Mouse (Mus musculus) lung, postnatal 4 days (tissue): ENCODE measurements around the gene Npnt.

Experiments used
- DNase-seq, 2 experiments: peaks; one replicate each; pipeline ENCODE4 v3.0.0; 2021

Npnt gene

DNA sequence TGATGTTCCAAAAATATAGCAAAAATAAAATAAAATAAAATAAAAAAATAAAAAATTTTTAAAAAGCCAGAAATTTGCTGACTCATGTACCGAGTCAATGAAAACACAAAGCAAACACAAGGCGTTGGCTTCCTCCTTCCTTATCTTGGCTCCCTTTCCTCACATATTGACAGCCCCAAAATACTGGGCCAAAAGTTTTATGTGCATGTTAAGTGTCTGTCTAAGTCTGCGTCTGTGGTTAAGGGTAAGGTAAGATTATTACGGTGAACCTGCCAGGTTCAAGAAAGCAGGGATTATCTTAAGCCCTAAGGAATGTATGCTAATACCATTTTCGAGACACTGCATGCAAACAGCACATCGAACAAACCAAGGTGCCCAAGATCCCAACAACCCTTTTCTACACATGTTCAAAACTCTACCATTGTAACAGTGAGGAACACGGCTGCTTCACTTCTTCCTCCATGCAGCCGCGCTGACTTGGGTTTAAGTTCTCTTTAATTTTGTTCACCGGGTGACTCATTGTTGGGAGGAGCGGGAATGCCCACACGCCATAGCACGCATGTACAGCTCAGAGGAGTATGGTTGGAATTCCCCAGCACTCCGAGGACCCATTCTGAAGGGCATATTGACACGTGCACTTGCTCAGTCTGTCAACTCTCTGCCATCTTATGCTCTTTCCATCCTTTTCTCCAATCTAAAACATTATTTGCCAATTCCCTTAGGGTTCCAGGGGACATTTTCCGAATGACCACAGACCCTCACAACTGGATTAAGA lies 62.8 kb downstream of the Npnt start:
- DNase-seq = no peak

DNA sequence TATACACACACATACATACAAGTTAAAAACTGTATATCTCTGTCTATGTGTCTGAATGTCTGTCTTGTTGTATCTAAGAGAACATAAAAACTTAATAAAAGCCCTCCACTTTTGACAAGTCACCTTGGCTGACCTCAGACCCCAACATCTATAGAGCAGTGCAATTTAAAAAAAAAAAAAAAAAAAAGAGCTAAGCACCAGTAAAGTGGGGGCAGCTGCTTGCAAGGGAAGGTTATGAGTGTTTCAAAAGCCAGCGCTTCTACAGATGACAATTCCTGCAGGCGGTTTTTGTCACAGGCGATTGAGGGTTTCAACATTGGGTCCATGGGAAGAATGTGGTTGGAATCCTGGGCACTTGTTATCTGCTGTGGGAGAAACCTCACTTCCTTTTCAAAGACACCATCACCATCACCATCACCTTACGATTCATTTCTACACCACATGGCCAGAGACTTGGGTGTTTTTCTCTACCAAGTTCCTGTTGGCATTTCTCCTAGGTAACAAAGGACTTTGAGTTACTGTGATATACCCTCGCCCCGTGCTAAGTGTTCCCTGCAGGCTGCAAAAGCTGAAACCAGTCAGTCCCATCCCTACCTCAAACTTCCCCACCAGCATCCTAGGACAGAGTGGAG lies 63.6 kb downstream of the Npnt start:
- no peak for DNase-seq

DNA sequence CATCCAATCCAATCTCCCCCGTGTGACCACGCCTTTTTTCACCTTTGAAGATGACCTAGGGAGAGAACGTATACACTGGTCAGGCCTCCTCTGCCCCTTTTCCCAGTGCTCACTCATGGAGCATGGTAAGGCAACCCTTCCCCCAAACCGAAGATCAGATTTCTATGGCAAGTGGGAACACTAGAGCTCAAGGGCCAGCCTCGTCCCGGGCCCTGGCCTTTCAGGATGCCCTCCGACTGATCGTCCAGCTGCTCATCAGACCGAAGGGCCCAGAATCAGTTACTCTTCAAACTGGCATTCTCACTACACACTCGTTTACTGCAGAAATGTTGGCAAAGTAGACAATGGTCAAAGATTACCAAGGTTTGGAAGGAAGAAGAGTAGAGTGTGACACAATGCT lies 65.6 kb downstream of the Npnt start:
- no peak for DNase-seq

DNA sequence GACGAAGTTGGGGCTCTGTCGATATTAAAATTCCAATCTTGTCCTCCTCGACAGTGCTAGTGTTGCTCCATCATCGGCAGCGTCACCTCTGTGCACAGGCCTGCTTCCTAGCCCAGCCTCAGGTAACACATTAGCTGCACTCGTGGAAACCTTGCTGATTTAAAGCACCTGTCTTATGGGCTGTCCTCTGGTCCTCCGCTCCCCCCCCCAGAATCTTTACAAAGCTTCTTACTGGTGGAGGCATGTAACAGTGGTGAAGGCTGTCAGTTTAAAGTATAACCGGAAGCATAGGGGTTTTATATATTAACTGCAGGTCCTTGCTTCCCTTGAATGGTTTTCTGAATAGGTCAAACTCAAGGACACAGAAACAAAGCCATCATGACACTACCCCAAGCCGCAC lies 66.8 kb downstream of the Npnt start:
- no peak for DNase-seq

DNA sequence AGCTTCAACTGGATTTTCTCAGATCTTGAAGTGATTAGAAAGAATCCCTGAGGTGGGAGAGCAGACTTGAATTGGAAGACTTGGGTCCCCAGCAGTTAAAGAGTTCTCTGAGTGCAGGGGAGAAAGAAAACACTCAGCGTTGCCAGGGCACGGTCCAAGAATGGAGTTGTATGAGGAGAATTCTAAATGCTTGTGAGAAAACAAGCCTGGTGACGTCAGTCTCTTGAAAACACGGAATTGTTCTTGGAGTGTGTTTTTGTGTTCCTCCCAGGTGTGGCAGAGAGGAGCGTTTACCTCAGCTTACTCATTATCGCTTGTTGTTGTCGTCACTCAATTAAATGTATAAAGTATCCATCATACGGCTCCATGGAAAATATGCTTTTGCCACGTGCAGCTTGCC lies 69.3 kb downstream of the Npnt start:
- peak in 1 of 2 experiments; percentile 41 for DNase-seq

DNA sequence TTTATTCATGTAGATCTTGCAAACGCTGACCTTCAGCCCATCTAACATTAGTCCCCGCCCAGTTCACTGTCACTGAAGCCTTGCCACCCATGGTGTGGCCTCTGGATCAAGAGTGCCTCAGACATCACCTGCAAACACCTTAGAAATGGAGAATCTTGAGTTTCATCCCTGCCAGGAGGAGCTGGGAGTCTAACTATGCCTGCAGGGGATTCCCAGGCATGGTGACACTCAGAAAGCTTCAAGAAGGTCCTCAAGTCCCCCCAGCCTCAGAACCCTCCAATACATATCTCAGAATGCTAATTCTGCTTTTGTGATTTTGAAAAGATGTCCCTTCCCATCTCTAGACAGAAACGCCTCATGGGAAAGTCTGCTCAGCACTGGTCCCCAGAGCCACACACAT lies 69.7 kb downstream of the Npnt start:
- DNase-seq = no peak

DNA sequence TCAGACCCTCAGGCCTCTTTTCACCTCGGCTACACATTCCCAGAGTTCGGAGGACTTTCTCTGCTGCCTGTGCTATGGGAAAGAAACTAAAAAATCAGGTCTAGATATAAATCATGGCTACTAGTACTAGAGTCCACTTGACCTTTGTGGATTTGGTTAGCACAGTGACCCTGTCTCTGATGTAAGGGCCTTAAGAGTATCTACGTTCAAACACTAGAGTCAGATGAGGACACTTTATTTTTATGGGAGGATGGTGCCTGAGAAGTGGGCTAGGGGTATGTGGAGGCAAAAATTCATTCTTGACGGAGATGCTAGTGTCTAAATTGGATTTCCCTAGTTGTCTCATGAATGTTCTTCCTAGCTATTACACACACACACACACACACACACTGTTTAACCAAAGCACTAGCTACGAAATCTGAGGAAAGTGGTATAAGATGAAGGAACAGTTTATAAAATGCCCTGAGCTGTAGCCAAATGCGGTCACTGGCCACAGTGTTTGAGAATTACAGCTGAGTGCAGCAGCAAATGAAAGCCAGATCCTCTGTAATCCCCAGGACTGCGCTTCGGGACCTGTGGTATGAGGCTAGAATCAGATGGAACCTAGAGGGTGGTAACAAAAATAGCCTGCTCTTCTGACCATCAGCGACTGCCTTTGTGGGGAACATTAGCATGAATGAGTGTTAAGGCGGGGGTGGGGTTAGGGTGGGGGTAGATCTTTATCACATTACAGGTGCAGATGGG lies 73.0 kb downstream of the Npnt start:
- DNase-seq = no peak

DNA sequence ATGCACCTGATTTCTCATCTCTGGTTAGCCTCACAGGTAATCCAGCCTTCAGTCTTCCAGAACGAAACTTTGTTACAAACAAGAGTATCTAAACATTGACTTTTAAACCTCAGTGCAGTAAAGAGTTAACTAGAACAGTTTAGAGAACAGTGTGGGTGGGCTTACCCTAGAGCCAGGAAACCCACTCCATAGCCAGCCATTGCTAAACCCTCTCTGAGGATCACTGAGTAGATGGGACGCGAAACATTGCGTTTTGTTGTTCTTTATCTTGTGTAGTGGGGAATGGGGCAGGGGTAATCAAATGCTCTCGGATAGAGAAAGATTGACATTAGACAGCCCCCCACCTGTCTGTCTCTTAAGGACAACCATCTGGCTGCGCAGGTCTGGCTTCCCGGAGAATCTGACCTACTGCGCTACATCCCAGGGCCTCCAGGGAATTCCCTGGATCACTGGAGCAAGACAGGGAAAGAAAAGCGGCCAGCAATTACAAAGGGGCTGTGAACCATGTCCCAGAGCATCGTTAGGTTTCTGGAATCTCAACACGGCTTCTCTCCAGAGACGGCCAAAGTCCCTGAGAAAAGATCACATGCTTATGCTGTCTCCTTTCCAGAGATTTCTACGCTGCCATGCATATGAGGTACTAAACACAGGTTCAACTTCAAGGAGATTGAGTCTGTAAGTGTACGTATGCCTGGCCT lies 73.9 kb downstream of the Npnt start:
- no peak for DNase-seq

DNA sequence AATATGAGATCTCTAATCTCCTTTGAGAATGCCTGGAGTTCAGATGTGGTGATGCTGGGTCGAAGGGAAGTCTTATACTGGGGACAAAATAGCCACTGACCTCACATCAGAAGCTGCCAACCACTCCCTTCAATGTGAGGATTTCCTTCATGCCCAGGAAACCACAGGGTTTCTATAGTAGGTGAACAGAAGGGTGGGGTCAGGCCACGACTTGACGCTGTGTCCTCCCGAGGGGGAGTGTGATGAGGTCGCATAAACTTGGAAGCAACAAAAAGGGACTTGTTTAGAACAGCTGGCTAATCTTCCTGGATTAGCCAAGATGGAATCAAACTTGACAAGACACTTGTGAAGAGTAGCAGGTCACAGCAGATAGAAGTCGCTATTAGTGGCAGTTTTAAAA lies 76.8 kb downstream of the Npnt start:
- peak; percentile 33 to 51 for DNase-seq

DNA sequence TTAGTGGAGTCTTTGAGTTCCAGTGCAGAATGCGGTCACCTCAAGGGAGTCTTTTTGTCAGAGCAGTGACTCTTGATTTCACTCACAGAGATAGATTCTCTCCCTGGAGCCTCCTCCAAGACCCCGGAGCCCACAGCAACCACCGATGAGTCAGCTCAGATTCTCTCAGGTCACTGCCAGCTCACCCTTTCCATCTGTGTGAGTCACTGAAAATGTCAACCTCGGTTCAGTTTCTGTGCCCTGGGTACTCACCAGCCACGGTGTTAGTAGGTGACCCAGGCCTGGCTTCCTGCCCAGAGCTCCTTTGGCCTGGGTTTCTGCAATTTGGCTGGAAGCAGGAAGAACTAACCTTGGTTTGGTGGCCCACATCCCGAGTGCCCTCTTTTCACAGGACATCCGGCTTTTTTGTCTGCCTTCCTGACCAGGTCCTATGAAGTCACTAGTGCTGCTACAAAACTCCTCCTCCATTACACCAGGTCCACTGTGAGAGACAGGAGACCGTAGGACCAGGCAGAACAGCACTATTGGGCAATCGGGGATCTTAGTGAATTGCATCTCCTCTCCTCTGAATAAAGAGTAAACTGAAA lies 78.7 kb downstream of the Npnt start:
- DNase-seq = peak; percentile 70 to 79

DNA sequence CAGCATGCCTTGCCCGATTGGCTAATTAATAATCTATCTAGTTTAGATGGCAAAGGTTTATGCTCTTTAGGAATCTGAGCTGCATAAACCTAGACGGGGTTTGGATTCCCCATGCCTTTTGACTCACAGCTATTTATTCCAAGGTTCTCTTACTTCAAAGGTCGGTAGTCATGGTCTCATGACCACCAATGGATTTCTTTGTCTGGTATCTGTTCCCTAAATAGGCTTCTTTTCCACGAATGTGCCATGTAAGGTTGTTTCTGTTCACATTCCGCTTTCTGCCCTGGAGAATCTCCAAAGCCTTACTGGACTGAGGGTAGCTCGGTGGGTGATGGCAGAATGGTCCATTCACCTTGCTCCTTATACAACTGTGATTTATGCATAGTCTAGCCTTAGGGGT lies 80.0 kb downstream of the Npnt start:
- no peak for DNase-seq

DNA sequence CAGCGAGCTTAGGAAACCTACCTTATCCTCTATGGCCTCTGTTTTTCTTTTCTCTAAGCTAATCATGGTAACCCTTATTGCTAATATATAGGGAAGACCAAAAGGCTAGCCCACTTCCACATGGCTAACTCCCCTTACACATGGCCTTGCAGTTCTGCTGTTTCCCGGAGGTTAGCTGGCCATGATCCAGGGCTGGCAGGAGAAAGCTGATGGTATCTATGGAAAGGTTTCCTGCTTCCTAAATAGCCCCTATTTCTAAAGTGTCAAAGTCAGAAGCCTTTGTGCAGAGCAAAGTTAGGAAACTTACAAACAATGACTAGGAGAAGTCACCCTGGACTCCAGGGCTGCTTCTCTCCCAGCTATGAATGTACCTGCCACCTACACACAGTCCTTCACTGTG lies 81.3 kb downstream of the Npnt start:
- peak; percentile 64 to 71 for DNase-seq

DNA sequence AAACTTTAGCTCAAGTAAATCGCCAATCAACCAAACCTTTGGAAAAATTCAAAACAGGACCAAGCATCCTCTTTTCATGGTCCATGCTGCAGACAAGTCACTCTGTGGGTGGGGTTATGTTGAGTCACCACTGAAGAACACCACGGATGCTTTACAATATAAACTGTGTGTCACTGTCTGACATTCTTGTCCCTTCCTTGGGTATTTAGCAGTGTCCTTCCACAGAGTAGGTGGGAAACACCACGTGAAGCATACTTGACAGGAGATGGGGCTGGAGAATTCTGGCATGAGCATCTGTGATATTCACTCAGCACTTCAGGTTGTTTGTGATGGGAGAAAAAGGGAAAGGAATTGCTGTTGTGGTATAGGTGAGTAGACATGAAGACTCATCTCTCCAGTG lies 83.1 kb downstream of the Npnt start:
- DNase-seq = no peak

DNA sequence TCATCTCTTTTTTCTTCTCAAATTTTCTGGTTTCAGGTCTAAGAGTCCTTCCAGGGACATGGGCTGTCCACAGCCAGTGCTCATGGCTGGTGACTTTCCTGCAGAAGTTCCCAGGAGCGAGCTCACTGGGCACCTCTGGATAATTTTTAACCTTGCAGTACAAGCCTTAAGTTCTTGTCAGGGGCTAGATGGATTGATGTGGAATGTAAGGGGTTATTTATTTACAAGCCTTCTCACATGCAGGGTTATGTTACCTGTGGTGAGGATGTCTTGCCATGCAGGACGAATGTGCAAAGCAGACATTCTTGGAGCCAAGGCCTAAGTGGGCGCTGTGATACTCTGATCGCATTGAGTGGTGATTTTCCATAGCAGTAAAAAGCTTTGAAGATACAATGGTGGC lies 84.5 kb downstream of the Npnt start:
- DNase-seq = no peak

DNA sequence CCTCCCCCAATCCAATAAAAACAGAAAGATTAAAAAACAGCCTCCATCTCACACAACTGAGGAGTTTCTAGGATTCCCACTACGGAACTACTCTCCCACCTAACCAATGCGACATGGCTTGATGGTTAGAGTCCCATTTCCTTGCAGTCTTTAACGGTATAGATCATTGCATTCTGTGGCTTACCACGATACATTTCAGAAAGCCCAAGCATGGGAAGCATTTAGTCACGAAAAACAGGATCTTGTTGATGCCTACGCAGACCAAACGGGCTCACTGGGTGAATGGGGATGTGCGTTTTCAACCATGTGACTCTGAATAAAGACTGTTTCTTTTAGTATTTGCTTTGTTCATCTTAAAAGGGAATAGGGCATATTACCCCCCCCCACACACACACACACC lies 85.1 kb downstream of the Npnt start:
- DNase-seq = no peak

DNA sequence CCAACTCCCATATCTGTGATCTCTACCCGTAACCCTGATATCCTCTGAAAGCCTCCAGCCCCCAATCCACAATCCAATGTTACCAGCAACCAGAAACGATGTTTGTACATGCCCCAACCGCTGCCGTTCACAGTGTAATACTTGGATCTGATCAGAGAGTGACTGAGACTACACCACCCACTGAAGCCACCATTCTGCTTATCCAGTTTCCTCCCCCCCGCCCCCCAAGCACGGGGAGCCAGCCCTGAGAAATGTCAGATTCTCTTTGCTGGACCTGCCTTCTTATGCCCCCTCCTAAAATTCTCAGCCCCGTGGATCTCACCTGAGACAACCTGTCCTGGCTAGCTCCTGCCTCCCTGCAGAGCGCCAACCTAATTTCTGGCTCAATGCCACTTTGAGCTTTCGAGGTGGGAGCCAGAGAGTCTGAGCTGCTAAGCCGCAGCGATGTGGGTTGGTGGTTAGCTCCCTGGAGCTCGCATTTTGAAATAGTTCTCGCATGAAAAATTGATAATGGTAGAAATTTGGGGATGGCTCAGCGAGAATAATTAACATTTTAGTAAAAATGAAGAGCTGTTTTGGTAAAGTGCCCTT lies 85.7 kb downstream of the Npnt start:
- DNase-seq = no peak

DNA sequence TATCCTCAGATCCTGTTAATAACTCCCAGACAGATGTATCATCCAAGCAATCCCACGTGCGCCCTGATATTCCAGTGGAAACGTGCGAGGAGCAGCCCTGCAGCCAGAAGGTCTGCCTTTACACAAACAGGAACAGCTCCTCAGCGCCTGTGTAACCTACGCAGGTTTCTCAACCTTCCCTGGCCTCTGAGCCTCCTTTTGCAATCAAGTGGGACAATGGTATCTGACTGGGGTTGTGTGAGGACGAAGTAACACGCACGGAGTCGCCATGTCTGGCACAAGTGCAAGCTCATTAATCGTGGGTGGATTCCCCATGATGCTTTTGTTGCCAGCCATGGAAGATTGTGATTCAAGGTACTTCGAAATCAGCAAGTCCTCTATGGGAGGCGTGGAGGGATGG lies 86.2 kb downstream of the Npnt start:
- DNase-seq = no peak

DNA sequence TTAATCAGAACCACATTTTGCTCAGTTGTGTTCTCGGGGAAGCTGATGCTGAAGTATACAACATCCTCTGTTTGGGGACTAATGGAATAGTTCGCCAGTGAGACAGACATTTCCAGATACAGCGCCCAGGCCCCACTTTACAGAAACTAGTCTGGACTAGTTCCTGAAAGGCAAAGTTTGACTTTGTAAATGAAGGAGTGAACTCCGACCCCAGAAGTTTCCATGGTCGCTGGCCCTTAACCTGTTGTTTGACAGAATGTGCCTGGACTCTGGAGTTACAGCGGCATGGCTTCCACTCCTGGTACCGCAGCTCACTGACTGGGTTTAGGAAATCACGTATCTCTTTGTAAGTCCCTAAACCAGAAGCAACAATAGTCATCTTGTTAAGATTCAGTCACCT lies 89.3 kb downstream of the Npnt start:
- no peak for DNase-seq

DNA sequence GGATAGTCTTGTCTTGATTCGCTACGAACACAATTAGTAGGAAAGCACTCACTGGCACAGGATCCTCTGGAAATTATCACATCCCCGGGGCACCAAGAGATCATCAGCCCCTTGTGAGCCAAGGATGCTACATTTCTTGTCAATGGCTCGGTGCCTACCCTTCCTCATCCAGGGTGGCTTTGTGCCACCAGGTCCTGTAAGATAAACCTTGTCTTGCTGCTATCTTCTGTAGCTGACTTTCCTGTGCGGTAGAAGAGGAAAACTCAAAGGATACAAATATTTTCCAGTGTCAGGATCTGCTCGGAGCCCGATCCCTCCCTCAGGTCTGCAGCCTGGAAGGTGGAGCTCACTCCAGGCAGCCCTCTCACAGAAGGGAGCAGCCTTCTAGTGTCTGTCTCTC lies 90.5 kb downstream of the Npnt start:
- DNase-seq = no peak

DNA sequence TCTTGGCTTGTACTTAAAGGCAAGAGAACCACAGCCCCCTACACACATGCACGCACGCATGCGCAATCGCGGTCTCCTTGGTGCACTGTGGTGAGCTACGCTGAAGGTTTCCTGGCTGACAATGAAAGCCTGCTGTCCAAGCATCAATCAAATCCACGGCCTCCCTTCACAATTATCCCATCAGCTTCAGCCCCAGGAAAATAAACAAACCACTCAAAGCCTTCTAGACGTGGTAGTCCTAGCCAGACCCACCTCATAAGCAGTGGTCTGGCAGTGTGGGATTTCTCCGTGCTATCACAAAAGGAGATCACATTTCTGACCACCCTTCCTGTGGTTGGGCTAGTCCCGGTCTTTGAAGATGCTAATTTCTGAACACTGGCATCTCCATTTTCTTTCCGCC lies 91.2 kb downstream of the Npnt start:
- peak; percentile 55 to 73 for DNase-seq

DNA sequence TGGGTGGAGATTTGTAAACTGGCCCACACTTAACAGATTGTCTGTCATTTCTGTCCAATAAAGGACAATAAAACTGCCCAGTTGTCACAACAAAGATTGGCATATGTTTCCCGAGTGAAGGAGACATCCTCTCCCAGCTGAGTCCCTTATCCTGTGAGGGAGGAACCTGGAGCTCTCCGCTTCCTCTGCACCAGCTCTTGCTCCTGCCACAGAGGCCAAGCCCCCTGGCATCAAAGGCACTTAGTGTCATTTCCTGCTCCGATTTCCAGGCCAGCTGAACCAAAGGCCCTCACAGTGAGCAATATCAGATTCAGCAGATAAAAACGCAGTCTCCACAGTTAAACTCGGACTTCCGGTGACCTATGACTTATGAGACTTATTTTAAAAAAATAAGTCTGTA lies 93.4 kb downstream of the Npnt start:
- DNase-seq = peak; percentile 27 to 68

DNA sequence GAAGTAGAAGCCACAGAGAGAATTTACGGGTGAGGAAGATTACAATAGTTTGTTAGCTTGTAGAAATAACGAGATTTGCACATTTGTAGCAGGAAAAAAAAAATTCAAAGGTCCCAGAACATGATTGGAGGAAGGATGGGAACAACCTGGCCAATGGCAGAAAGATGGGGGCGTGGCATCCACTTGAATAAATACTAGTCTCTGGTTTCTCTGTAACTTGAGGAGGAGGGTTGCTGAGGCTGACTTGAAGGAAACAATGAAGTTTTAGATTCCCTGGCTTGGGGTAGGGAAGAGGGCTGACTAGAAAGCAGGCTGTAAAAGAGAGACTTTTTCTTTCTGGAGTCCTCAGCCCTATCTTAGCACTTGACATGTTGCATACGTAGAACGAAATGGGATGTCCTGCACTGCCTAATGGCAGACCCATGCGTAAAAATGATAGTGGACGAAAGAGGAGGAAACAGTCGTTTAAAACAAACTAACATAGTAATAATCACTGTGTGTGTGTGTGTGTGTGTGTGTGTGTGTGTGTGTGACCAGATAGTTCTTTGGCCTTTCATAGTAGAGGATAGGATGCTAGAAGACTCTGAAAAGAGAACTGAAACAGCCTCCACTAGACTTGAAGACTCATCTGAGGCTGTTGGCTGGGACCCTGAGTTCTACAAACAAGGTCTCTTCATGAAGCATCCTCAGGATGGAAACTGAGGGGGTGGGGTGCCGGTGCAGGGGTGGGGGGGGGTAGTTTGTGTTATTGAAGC lies 94.5 kb downstream of the Npnt start:
- no peak for DNase-seq
